Mouse (Mus musculus) heart, postnatal 0 days (tissue): ENCODE data around the gene Tmprss6. TPM values are rescaled to one million over a fixed set of nuclear protein-coding genes. Genes with fewer than 3 reads are reported as not detected.

ENCODE experiments used
- ATAC-seq: fragments of 200-750 bp; cut with Nextera tagmentation; 2 replicates; pipeline ENCODE4 v1.8.0; 2017; ENCODE audit warnings: low read depth, moderate number of reproducible peaks, moderate library complexity; ENCODE audit not compliant: insufficient read depth
- DNase-seq: peaks from one replicate; pipeline ENCODE4 v3.0.0-alpha.2; 2016; ENCODE audit warnings: low spot score
- H3K27ac ChIP-seq: fragments of 300-500 bp; sonication (generic); 2 replicates; pipeline ENCODE4 v1.5.1; 2014; ENCODE audit warnings: low read depth, mild to moderate bottlenecking
- H3K27me3 ChIP-seq: fragments of 300-500 bp; sonication (generic); 2 replicates; pipeline ENCODE4 v1.6.1; 2014; ENCODE audit warnings: low read length, mixed read lengths; ENCODE audit not compliant: control insufficient read depth, insufficient read depth
- H3K36me3 ChIP-seq: fragments of 300-500 bp; sonication (generic); replicated peaks from 2 replicates; pipeline ENCODE4 v1.6.1; 2014; ENCODE audit warnings: low read length, mixed read lengths; ENCODE audit not compliant: control insufficient read depth, insufficient read depth
- H3K4me1 ChIP-seq: fragments of 300-500 bp; sonication (generic); 2 replicates; pipeline ENCODE4 v1.6.1; 2014; ENCODE audit warnings: antibody characterized with exemption; ENCODE audit not compliant: control insufficient read depth, insufficient read depth
- H3K4me2 ChIP-seq: fragments of 300-500 bp; sonication (generic); 2 replicates; pipeline ENCODE4 v1.6.1; 2014; ENCODE audit warnings: low read depth, mild to moderate bottlenecking, low read length, moderate library complexity
- H3K4me3 ChIP-seq: fragments of 300-500 bp; sonication (generic); 2 replicates; pipeline ENCODE4 v1.5.1; 2014; ENCODE audit warnings: low read depth, low read length
- H3K9ac ChIP-seq: fragments of 300-500 bp; sonication (generic); replicated peaks from 2 replicates; pipeline ENCODE4 v1.6.1; 2014; ENCODE audit warnings: low read depth, low read length, mixed read lengths
- H3K9me3 ChIP-seq: fragments of 300-500 bp; sonication (generic); replicated peaks from 2 replicates; pipeline ENCODE4 v1.6.1; 2016; ENCODE audit warnings: low read length; ENCODE audit not compliant: control insufficient read depth
- CTCF ChIP-seq: IDR thresholded peaks from 2 replicates; pipeline ENCODE4 v1.5.1; 2016; ENCODE audit warnings: antibody characterized with exemption, control low read depth, low read depth
- EP300 ChIP-seq: IDR thresholded peaks from 2 replicates; pipeline ENCODE4 v1.6.1; 2016; ENCODE audit warnings: antibody characterized with exemption, low read depth
- WGBS: fragments of 180-500 bp; shearing (Covaris S2); extraction: QIAGEN DNeasy Blood & Tissue Kit; methylation state at CpG from one replicate; pipeline ENCODE4 v1.1.7; 2014; 5-methylcytosine and 5-hydroxymethylcytosine counted together
- polyA plus RNA-seq: library from polyadenylated mRNA; unstranded; fragments of >200 nt; fragmentation: Nextera tagmentation; extraction: Ambion mirVana; gene quantifications from 2 replicates; pipeline ENCODE4 v1.2.1, GENCODE M21; 2015
- total RNA-seq: library from RNA; depleted of rRNA; stranded (reverse); fragments of >200 nt; gene quantifications from 2 replicates; pipeline ENCODE4 v1.2.3, GENCODE M21; 2014; ENCODE audit warnings: low replicate concordance

Gene Tmprss6
- total and polyA plus RNA-seq, 2 experiments from 2014 or later = 0.49 TPM; not detected in 1

DNA sequence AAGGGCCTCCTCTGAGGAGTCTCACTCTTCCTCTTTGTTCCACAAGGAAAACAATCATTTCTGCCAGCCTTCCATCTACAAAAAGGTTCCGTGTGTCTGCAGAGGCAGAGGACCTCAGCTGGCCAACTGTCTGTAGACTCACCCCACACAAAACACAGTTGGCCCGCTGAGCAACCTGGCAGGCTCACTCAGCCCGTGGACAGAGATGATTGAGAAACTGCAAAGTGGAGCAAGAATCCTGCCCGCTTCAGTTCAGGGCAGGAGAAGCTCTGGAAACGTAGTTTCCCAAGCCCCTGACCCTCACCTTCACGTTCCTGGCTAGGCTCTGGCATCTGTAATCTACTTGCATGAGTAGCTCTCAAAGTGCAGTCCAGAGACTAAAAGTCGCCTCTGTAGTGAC, 21.3 kb downstream of the Tmprss6 start:
- Histone ChIP-seq H3K27ac (no peak overlapping the region), H3K4me3 (no peak overlapping the region), H3K36me3 (no peaks in the 10 kb centered on the region), H3K27me3 (no peaks in the 10 kb centered on the region), H3K9me3 (no peaks in the 10 kb centered on the region), H3K9ac (no peak overlapping the region), H3K4me1 (peaks cover 9% of the 10 kb centered on the region; the same call in 1 of the 2 replicates), H3K4me2 (no peak overlapping the region)
- DNase-seq (no peak), ATAC-seq (no peak)
- WGBS = 34% methylated on average over 7 of the region's 7 CpGs
- TF ChIP-seq CTCF (no peak), EP300 (no peak)

DNA sequence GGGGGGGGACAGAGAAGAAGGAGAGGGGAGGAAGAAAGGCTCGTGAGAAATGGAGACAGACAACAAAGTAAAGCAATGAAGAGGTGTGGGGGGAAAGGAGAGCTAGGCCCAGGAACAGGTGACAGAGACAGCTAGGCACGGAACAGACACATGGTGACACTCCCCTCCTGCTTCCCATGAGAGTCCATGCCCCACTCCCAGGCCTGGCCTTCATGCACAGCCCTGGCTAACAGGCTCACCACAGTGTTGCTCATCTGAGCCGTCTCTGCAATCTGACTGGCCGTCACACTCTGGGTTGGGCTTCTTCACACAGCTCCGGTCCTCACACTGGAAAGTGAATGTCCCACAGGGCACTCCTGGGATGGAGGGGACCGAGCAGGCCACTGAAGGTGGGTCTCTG, 24.6 kb downstream of the Tmprss6 start:
- no peaks in the 10 kb centered on the region for H3K4me1 ChIP-seq
- H3K4me2 ChIP-seq = no peak overlapping the region
- no peak overlapping the region for H3K9ac ChIP-seq
- H3K9me3 ChIP-seq = no peaks in the 10 kb centered on the region
- no peak overlapping the region for H3K27ac ChIP-seq
- 59% methylated on average over 6 of the region's 6 CpGs for WGBS
- no peaks in the 10 kb centered on the region for H3K27me3 ChIP-seq
- no peak for DNase-seq
- no peak for TF ChIP-seq EP300
- no peak for TF ChIP-seq CTCF
- H3K36me3 ChIP-seq = no peaks in the 10 kb centered on the region
- no peak overlapping the region for H3K4me3 ChIP-seq
- no peak for ATAC-seq

DNA sequence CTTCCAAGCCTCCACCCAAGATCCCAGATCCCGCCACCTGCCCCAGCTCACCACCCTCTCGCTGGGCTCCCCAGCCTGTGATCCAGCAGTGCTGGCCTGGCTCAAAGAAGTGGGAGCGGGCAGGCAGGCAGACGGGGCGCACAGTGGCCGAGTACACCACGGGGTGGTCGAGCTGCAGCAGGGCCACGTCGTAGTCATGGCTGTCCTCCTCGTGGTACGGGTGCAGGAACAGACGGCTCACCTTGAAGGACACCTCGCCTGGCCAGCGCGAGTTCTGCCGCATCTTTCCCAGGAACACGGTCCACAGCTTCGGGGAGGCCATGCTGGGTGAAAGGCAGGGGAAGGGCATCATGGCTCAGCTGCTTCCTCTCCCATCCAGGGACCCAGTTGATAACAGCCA, 26.2 kb downstream of the Tmprss6 start:
- Histone ChIP-seq H3K4me2 (no peak overlapping the region), H3K27me3 (no peaks in the 10 kb centered on the region), H3K4me1 (peaks cover 6% of the 10 kb centered on the region), H3K9ac (no peak overlapping the region), H3K27ac (no peak overlapping the region), H3K9me3 (no peaks in the 10 kb centered on the region), H3K4me3 (no peak overlapping the region), H3K36me3 (no peaks in the 10 kb centered on the region)
- TF ChIP-seq EP300 = no peak
- no peak for TF ChIP-seq CTCF
- ATAC-seq (no peak), DNase-seq (no peak)
- WGBS = 81% methylated on average over 19 of the region's 19 CpGs

DNA sequence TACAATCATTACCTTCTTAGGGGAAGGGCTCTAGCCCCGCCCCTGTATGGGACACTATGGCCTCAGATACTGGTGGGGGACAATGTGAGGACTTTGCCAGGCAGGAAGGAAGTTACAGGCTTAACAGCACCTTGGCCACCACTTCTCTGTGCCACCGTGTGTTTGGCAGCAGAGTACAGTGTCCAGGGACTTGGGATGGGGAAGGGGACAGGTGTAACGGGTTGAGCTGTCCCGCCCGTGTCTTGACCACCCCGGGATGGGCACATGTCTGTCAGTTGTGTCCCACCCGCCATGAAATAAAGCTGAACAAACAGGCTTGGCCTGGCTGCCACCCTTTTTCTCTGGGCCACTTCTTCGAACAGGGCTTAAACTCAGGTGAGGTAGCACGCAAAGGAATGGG, 29.5 kb downstream of the Tmprss6 start:
- H3K4me3 ChIP-seq = no peak overlapping the region
- H3K9ac ChIP-seq = no peak overlapping the region
- no peaks in the 10 kb centered on the region for H3K27me3 ChIP-seq
- peaks cover 9% of the 10 kb centered on the region for H3K4me1 ChIP-seq
- no peaks in the 10 kb centered on the region; the same call in 1 of the 2 replicates for H3K36me3 ChIP-seq
- no peak for ATAC-seq
- H3K4me2 ChIP-seq = no peak overlapping the region
- TF ChIP-seq EP300 (no peak), CTCF (no peak)
- DNase-seq = no peak
- H3K27ac ChIP-seq = no peak overlapping the region
- 81% methylated on average over 8 of the region's 9 CpGs for WGBS
- no peaks in the 10 kb centered on the region for H3K9me3 ChIP-seq

DNA sequence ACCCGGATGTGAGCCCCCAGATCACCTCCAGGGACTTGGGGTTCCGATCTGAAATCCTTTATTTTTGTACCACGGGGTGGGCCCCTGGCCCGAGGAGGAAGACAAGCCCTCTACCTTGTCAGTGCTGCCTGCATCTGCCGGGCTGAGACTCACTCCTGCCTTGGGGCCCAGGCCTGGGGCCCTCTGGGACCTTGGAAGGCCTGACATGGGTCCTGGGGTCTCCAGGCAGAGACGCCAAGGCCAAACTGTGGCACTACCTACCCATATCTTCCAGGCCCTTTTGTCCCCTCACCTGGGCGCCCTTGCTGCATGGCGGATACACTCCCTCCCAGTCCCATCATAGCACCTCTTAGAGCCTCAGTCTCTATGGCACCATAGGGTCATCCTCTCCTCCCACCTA, 29.9 kb downstream of the Tmprss6 start:
- Histone ChIP-seq H3K4me2 (no peak overlapping the region), H3K4me3 (no peak overlapping the region)

DNA sequence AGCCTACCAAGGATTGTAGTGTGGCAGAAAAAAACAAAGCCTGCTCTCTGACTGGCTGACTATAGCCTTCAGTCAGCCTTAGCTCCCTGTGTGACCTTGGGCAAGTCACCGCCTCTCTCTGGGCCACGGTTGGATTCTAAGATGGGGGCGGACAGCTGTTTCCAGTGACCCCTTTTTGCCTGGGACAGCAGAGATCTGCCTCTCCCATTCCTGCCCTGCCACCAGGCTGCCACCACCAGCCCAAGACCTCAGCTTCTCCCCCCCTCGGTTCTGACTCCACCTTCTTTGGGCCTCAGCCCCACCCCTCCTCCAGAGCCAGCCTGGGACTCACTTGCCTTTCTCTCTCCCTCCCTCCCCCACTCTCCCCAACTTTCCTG, 30.4 kb downstream of the Tmprss6 start:
- H3K4me2 ChIP-seq = no peak overlapping the region
- H3K36me3 ChIP-seq = peaks cover 5% of the 10 kb centered on the region
- 39% methylated on average over 4 of the region's 4 CpGs for WGBS
- no peaks in the 10 kb centered on the region for H3K27me3 ChIP-seq
- no peak overlapping the region for H3K4me3 ChIP-seq
- H3K4me1 ChIP-seq = peaks cover 9% of the 10 kb centered on the region
- ATAC-seq (no peak), DNase-seq (no peak)
- TF ChIP-seq EP300 = no peak
- TF ChIP-seq CTCF = no peak
- no peak overlapping the region for H3K9ac ChIP-seq
- H3K9me3 ChIP-seq = no peaks in the 10 kb centered on the region
- peak overlapping the region; percentile 70; the same call in 1 of the 2 replicates for H3K27ac ChIP-seq

More for the DNA sequence above, 29.9 kb downstream of the Tmprss6 start:
- no peak for TF ChIP-seq CTCF
- TF ChIP-seq EP300 = no peak
- 58% methylated on average over 8 of the region's 8 CpGs for WGBS
- Histone ChIP-seq H3K4me1 (peaks cover 9% of the 10 kb centered on the region), H3K27me3 (no peaks in the 10 kb centered on the region), H3K9me3 (no peaks in the 10 kb centered on the region), H3K36me3 (peaks cover under 1% of the 10 kb centered on the region), H3K9ac (no peak overlapping the region), H3K27ac (no peak overlapping the region)
- DNase-seq = no peak
- no peak for ATAC-seq
